Mouse (Mus musculus) megakaryocyte, embryonic 14.5 days (primary cell): ENCODE data around the gene Celf6.

Experiments used
- FLI1 ChIP-seq: IDR thresholded peaks from 2 replicates; pipeline ENCODE4 v1.6.1; 2012; ENCODE audit warnings: low read length, inconsistent platforms, mixed read lengths
- GATA1 ChIP-seq: IDR thresholded peaks from 3 replicates; pipeline ENCODE4 v1.6.1; 2012; ENCODE audit warnings: mixed read lengths, low read length, inconsistent platforms, borderline replicate concordance

DNA sequence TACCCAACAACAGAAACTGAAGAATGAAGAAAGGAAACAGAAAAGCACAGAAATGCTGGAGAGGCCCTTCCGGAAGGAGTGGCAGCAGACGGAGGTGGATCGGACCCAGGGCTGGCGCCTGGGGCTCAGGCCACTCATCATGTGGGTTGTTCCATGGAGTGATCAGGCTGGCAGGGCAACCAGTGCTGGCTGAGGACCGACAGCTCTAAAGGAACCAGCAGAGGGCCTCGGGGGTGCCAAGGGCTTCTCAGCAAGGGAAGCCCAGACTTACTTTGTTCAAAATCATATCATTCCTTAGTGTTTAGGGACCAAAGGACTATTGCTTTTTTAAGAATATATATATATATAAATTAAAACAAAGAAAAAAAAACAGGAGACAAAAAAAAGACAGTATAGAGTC, 28.2 kb downstream of the Celf6 start:
- no peak for TF ChIP-seq GATA1
- no peak for TF ChIP-seq FLI1
